ENCODE assay signal across 15 mouse cellular contexts in the genomic region with DNA sequence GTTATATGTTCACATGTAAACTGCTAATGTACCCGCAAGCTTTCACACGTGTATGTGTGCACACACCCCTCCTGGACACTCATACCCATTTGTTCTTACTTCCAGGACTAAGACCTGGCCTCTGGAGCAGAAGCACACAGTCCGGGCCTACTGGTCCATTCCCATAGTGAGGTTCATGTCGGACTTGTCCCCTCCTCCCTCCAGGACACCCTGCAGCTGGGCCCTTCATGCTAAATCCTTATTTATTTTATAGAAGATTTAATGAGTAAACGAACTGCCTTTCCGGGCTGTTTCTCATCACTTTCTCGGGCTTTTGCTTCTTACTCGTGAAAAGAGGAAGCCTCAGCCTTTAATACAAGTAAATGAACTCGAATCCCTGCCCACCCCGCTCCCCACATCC. TPM values are rescaled to one million over a fixed set of nuclear protein-coding genes. Genes with fewer than 3 reads are reported as not detected.
"Had no signal": no experiment of that assay in that cellular context is flagged by ENCODE, and none has a peak within 500 bp of the region (broad histone marks: within the 10 kb centered on the region; RNA-seq: fewer than 3 reads in every experiment).

No protein-coding gene starts in this region.

- H3K4me1 ChIP-seq: megakaryocyte, embryonic 14.5 days had no signal

- H3K27ac ChIP-seq: liver, embryonic 14.5 days; macrophage; midbrain, embryonic 13.5 days; midbrain, embryonic 15.5 days; neural tube, embryonic 12.5 days had no signal

- H3K4me3 ChIP-seq: midbrain, embryonic 13.5 days; midbrain, embryonic 15.5 days; neural tube, embryonic 12.5 days had no signal

- DNase-seq: lung, adult 18-20 months; lung, embryonic 14.5 days; lung, postnatal 10 days; lung, postnatal 36 days; right cerebral cortex, postnatal 14 days; thymus, adult 2 months; thymus, postnatal 25 days; thymus, postnatal 4 days had no signal

- H3K9me3 ChIP-seq: midbrain, embryonic 13.5 days; midbrain, embryonic 15.5 days; neural tube, embryonic 12.5 days had no signal

- ATAC-seq: midbrain, embryonic 13.5 days; midbrain, embryonic 15.5 days had no signal

- H3K36me3 ChIP-seq: midbrain, embryonic 13.5 days; midbrain, embryonic 15.5 days; neural tube, embryonic 12.5 days had no signal

- H3K9ac ChIP-seq: liver, embryonic 14.5 days; lung, embryonic 14.5 days; midbrain, embryonic 13.5 days; midbrain, embryonic 15.5 days; neural tube, embryonic 12.5 days had no signal

- H3K27me3 ChIP-seq: megakaryocyte, embryonic 14.5 days; midbrain, embryonic 13.5 days; midbrain, embryonic 15.5 days; neural tube, embryonic 12.5 days had no signal

- H3K4me2 ChIP-seq: lung, embryonic 14.5 days; midbrain, embryonic 11.5 days; midbrain, embryonic 13.5 days; midbrain, embryonic 15.5 days; neural tube, embryonic 12.5 days had no signal

RNA-seq across cellular contexts. Expression of gene Bcl11b, which starts 54.0 kb away (rescaled TPM):
- polyA plus RNA-seq: macrophage had no signal
